Mouse (Mus musculus) frontal cortex, postnatal 14 days (tissue): ENCODE measurements around the gene Tspan1.
A peak's percentile ranks its signal among the peaks of the same experiment; 100 is the strongest.

Experiments
- DNase-seq, 2 experiments: peaks; one replicate each; pipeline ENCODE4 v3.0.0; 2022; ENCODE audit warnings: low spot score in 2 of 2

Gene Tspan1

GRCm38 (mm10) chr4:116125803-116126386 lies 41.5 kb downstream of the Tspan1 start:
- DNase-seq, result no peak

GRCm38 (mm10) chr4:116123602-116124519 lies 43.5 kb downstream of the Tspan1 start, which contains the start of the genes Rad54l and Pomgnt1:
Gene Rad54l, minus strand, starts transcription at chr4:116123690.
Gene Pomgnt1, plus strand, starts transcription at chr4:116123840.
- peak; percentile 57 to 70 for DNase-seq

- no peak for DNase-seq
Measured at GRCm38 (mm10) chr4:116122762-116123161, 44.6 kb downstream of the Tspan1 start.
